18 mouse cellular contexts compared by ENCODE assay signal in genomic region chr5:110392727-110393126, GRCm38 (mm10). TPM values are rescaled to one million over a fixed set of nuclear protein-coding genes. Genes with fewer than 3 reads are reported as not detected.
DNase-seq lines count a peak whose midpoint lies in the region; ATAC-seq lines count a peak whose summit lies in the region.
"Had no signal": no experiment of that assay in that cellular context is flagged by ENCODE, and none has a peak within 500 bp of the region (broad histone marks: within the 10 kb centered on the region; RNA-seq: fewer than 3 reads in every experiment).

No protein-coding gene starts in this region.

- H3K4me2 ChIP-seq in embryonic facial prominence, embryonic 11.5 days (ENCODE audit: low read depth, low read length) = no peak overlapping the region
- H3K4me2 ChIP-seq in hindbrain, embryonic 14.5 days (replicated peaks) = no peak overlapping the region
- H3K4me2 ChIP-seq: liver, embryonic 12.5 days had no signal

- H3K4me1 ChIP-seq in embryonic facial prominence, embryonic 11.5 days (ENCODE audit: control insufficient read depth, insufficient read depth, low read length) = no peaks in the 10 kb centered on the region
- no peaks in the 10 kb centered on the region for H3K4me1 ChIP-seq in embryonic facial prominence, embryonic 10.5 days
- peaks cover under 1% of the 10 kb centered on the region for H3K4me1 ChIP-seq in hindbrain, embryonic 14.5 days (replicated peaks; ENCODE audit: control insufficient read depth, insufficient read depth, low read length)

- H3K4me3 ChIP-seq in embryonic facial prominence, embryonic 11.5 days (ENCODE audit: low read depth, low read length) = no peak overlapping the region
- no peak overlapping the region for H3K4me3 ChIP-seq in embryonic facial prominence, embryonic 10.5 days
- no peak overlapping the region for H3K4me3 ChIP-seq in hindbrain, embryonic 14.5 days (replicated peaks; ENCODE audit: low read length)
- H3K4me3 ChIP-seq: heart, embryonic 10.5 days; liver, embryonic 12.5 days had no signal

- no peaks in the 10 kb centered on the region for H3K36me3 ChIP-seq in embryonic facial prominence, embryonic 11.5 days (replicated peaks; ENCODE audit: control insufficient read depth, insufficient read depth, low read depth, low read length)
- no peaks in the 10 kb centered on the region for H3K36me3 ChIP-seq in embryonic facial prominence, embryonic 10.5 days (replicated peaks)
- H3K36me3 ChIP-seq in hindbrain, embryonic 14.5 days (replicated peaks; ENCODE audit: control insufficient read depth, insufficient read depth) = no peaks in the 10 kb centered on the region; the same call in none of the 2 replicates
- H3K36me3 ChIP-seq: liver, embryonic 12.5 days had no signal

- WGBS in embryonic facial prominence, embryonic 11.5 days = 76% methylated on average over 5 of the region's 5 CpGs
- 84% methylated on average over 5 of the region's 5 CpGs for WGBS in embryonic facial prominence, embryonic 10.5 days
- 47% methylated on average over 5 of the region's 5 CpGs for WGBS in hindbrain, embryonic 14.5 days

- no peak overlapping the region for H3K9ac ChIP-seq in embryonic facial prominence, embryonic 11.5 days (replicated peaks; ENCODE audit: low read length)
- H3K9ac ChIP-seq in hindbrain, embryonic 14.5 days = no peak overlapping the region
- H3K9ac ChIP-seq: liver, embryonic 12.5 days had no signal

- ATAC-seq in embryonic facial prominence, embryonic 11.5 days (replicated peaks; ENCODE audit: insufficient number of reproducible peaks, low FRiP score, low TSS enrichment, low read depth) = 0 out of 2 replicates have a peak, but pooled peaks have one; percentile 31
- ATAC-seq in hindbrain, embryonic 14.5 days (ENCODE audit: low FRiP score) = peak; percentile 16; the same call in 1 of the 2 replicates
- ATAC-seq: liver, embryonic 12.5 days; lung, postnatal 0 days had no signal

- no peaks in the 10 kb centered on the region for H3K27me3 ChIP-seq in embryonic facial prominence, embryonic 11.5 days (ENCODE audit: control insufficient read depth, insufficient read depth, low read length)
- H3K27me3 ChIP-seq in embryonic facial prominence, embryonic 10.5 days (replicated peaks; ENCODE audit: low read depth, poor library complexity, severe bottlenecking) = no peaks in the 10 kb centered on the region; the same call in 1 of the 2 replicates
- no peaks in the 10 kb centered on the region for H3K27me3 ChIP-seq in hindbrain, embryonic 14.5 days (ENCODE audit: control insufficient read depth, insufficient read depth, low read length)

- no peak for DNase-seq in embryonic facial prominence, embryonic 11.5 days (ENCODE audit: low spot score)
- DNase-seq in embryonic facial prominence, embryonic 10.5 days (ENCODE audit: low spot score) = no peak
- DNase-seq in brain, adult 2 months (ENCODE audit: low read depth, low spot score) = peak; percentile 84
- peak; percentile 90 for DNase-seq in cerebellum, adult 9-11 months
- DNase-seq in hindbrain, embryonic 14.5 days (ENCODE audit: low spot score) = no peak
- DNase-seq in urinary bladder, adult 18-20 months (ENCODE audit: low spot score in 2 of 2) = no peak
- no peak for DNase-seq in ovary, adult 18-20 months (ENCODE audit: low spot score)
- no peak for DNase-seq in layer of hippocampus, postnatal 14 days (ENCODE audit: low spot score in 2 of 2)
- DNase-seq: gastrocnemius, postnatal 25 days; kidney, adult 11 months; kidney, postnatal 25 days had no signal

- H3K27ac ChIP-seq in embryonic facial prominence, embryonic 11.5 days (replicated peaks; ENCODE audit: low read depth, low read length) = no peak overlapping the region
- no peak overlapping the region for H3K27ac ChIP-seq in embryonic facial prominence, embryonic 10.5 days (replicated peaks)
- H3K27ac ChIP-seq in hindbrain, embryonic 14.5 days = no peak overlapping the region
- H3K27ac ChIP-seq: heart, embryonic 10.5 days; liver, embryonic 12.5 days had no signal

- no peaks in the 10 kb centered on the region for H3K9me3 ChIP-seq in embryonic facial prominence, embryonic 11.5 days (replicated peaks; ENCODE audit: control insufficient read depth, low read length)
- no peaks in the 10 kb centered on the region for H3K9me3 ChIP-seq in embryonic facial prominence, embryonic 10.5 days
- H3K9me3 ChIP-seq in hindbrain, embryonic 14.5 days (ENCODE audit: control insufficient read depth, low read length) = no peaks in the 10 kb centered on the region
- H3K9me3 ChIP-seq: heart, embryonic 10.5 days; liver, embryonic 12.5 days had no signal

RNA-seq across cellular contexts. Expression of gene Lrcol1, which starts 48.2 kb away (rescaled TPM):
- polyA plus RNA-seq in embryonic facial prominence, embryonic 11.5 days (2014; fragmentation: Nextera tagmentation; extraction: Ambion mirVana) = not detected in 2 replicates
- polyA plus RNA-seq in embryonic facial prominence, embryonic 10.5 days (2016; fragmentation: Nextera tagmentation; extraction: Ambion mirVana) = not detected in 2 replicates
- not detected in 2 replicates for polyA plus RNA-seq in hindbrain, embryonic 14.5 days (2014; fragmentation: Nextera tagmentation; extraction: Ambion mirVana)
- total RNA-seq in layer of hippocampus, postnatal 14 days (2021) = not detected
- total RNA-seq: adrenal gland, adult 18-20 months; gastrocnemius, postnatal 25 days; heart, postnatal 25 days; left cerebral cortex, adult 8-10 months had no signal
- polyA plus RNA-seq: embryonic facial prominence, embryonic 14.5 days; heart, embryonic 10.5 days; liver, embryonic 12.5 days had no signal

RNA-seq across cellular contexts. Expression of gene P2rx2, which starts 49.7 kb away (rescaled TPM):
- 1.00 and 2.0 TPM in 2 replicates for polyA plus RNA-seq in embryonic facial prominence, embryonic 11.5 days (2014; fragmentation: Nextera tagmentation; extraction: Ambion mirVana)
- polyA plus RNA-seq in embryonic facial prominence, embryonic 10.5 days (2016; fragmentation: Nextera tagmentation; extraction: Ambion mirVana) = 0.87 and 0.95 TPM in 2 replicates
- polyA plus RNA-seq in hindbrain, embryonic 14.5 days (2014; fragmentation: Nextera tagmentation; extraction: Ambion mirVana) = 9.9 and 12.2 TPM in 2 replicates
- under 1 TPM; 0.46 to 0.79 TPM for total RNA-seq in layer of hippocampus, postnatal 14 days (2021)
- total RNA-seq: gastrocnemius, postnatal 25 days; heart, postnatal 25 days had no signal
- polyA plus RNA-seq: liver, embryonic 12.5 days had no signal

RNA-seq across cellular contexts. Expression of gene Fbrsl1, which starts 55.6 kb away (rescaled TPM):
- polyA plus RNA-seq in embryonic facial prominence, embryonic 11.5 days (2014; fragmentation: Nextera tagmentation; extraction: Ambion mirVana) = 14.5 and 17.1 TPM in 2 replicates
- 21.5 and 23.5 TPM in 2 replicates for polyA plus RNA-seq in embryonic facial prominence, embryonic 10.5 days (2016; fragmentation: Nextera tagmentation; extraction: Ambion mirVana)
- polyA plus RNA-seq in hindbrain, embryonic 14.5 days (2014; fragmentation: Nextera tagmentation; extraction: Ambion mirVana) = 23.8 and 24.8 TPM in 2 replicates
- 10 to 100 TPM; 80.9 to 90.8 TPM for total RNA-seq in layer of hippocampus, postnatal 14 days (2021)

Comparison
In these comparisons a context has a peak if more than half of its experiments do, and no peak if none do; other contexts are left out.
1. DNase-seq: peak in brain, adult 2 months (single experiment) and cerebellum, adult 9-11 months (single experiment); none in embryonic facial prominence, embryonic 11.5 days (single experiment), embryonic facial prominence, embryonic 10.5 days (single experiment), hindbrain, embryonic 14.5 days (single experiment), urinary bladder, adult 18-20 months (0 of 2), ovary, adult 18-20 months (single experiment) and layer of hippocampus, postnatal 14 days (0 of 2).